Mouse (Mus musculus): Measurements from ENCODE around the gene Cp. TPM values are rescaled to one million over a fixed set of nuclear protein-coding genes. Genes with fewer than 3 reads are reported as not detected.
A peak's percentile ranks its signal among the peaks of the same experiment; 100 is the strongest.

The Cp gene
- total and polyA plus RNA-seq, 3 experiments: 0.28 to 4.8 (median 0.33) TPM

GRCm38 (mm10) chr3:20023832-20024231 is 67.0 kb downstream of the Cp start:
- dilution Hi-C loops (cut with MboI; ENCODE audit: extremely low pct_ligation_motif_present, extremely low pct_unique_long_range_greater_than_20kb, low sequenced_read_pairs): no loop called here

DNA sequence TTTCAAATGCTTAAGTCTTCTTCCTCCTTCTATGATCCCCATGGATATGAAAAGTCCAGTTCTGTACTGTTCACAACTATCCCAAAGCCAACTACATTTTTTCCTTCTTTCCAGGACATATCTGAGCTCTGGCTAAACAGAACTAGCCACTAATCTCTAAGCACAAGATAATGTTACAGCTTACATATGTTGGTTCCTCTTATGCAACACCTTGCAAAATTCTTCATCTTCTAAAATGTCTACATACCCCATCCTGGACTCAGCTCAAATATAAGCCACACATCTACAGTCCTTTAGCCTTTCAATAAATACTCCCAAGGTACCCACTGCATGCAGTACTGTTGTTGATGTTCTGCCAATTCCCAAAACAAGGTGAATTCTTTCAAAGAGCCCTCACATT is 69.6 kb downstream of the Cp start:
- DNase-seq (ENCODE audit: extremely low read depth): no peak
- dilution Hi-C loops (cut with MboI; ENCODE audit: extremely low pct_ligation_motif_present, extremely low pct_unique_long_range_greater_than_20kb, low sequenced_read_pairs) (no loop called here), in situ Hi-C loops (cut with MboI; ENCODE audit: low pct_ligation_motif_present, low pct_unique_long_range_greater_than_20kb, low sequenced_read_pairs) (no loop called here)
- TF ChIP-seq CHD1 (IDR thresholded peaks at IDR 0.05; ENCODE audit: low read depth, low read length): no peak
- no peak for TF ChIP-seq EP300 (IDR thresholded peaks at IDR 0.05; ENCODE audit: low read length)
- no peak for TF ChIP-seq USF1 (IDR thresholded peaks at IDR 0.05; ENCODE audit: low read depth, low read length)
- no peak for TF ChIP-seq JUN (IDR thresholded peaks at IDR 0.05; ENCODE audit: insufficient read depth, low read depth, low read length)
- TF ChIP-seq ZNF384 (IDR thresholded peaks at IDR 0.05; ENCODE audit: low read depth, low read length): no peak
- TF ChIP-seq TBP (conservative IDR thresholded peaks at IDR 0.05; ENCODE audit: low read depth, low read length): no peak
- no peak for TF ChIP-seq SIN3A (IDR thresholded peaks at IDR 0.05; ENCODE audit: low read length)
- no peak for TF ChIP-seq MAZ (IDR thresholded peaks at IDR 0.05; ENCODE audit: low read depth, low read length)
- no peak for TF ChIP-seq ELF1 (IDR thresholded peaks at IDR 0.05; ENCODE audit: low read depth, low read length)
- no peak for TF ChIP-seq MYC (IDR thresholded peaks at IDR 0.05; ENCODE audit: low read depth, low read length)
- TF ChIP-seq NELFE (IDR thresholded peaks at IDR 0.05; ENCODE audit: low read depth, low read length): no peak
- H3K27ac ChIP-seq (ENCODE audit: insufficient read depth, low read depth): peak overlapping the region; percentile 95
- no peaks in the 10 kb centered on the region for H3K27me3 ChIP-seq (replicated peaks)
- H3K79me2 ChIP-seq (replicated peaks; ENCODE audit: control insufficient read depth, extremely low read depth, insufficient read depth, poor library complexity, severe bottlenecking): peaks cover 11% of the 10 kb centered on the region
- H3K36me3 ChIP-seq (replicated peaks in 1 of 2; ENCODE audit: control insufficient read depth in 1 of 2, insufficient read depth in 1 of 2, low read length in 1 of 2): peaks cover 31 to 49% of the 10 kb centered on the region in 2 experiments
- H3K9me3 ChIP-seq (replicated peaks; ENCODE audit: low read length): no peaks in the 10 kb centered on the region
- H3K4me2 ChIP-seq (ENCODE audit: insufficient read depth, low read depth, poor library complexity, severe bottlenecking): peak overlapping the region; percentile 82
- H3K4me1 ChIP-seq (ENCODE audit: control insufficient read depth in 1 of 2, insufficient read depth in 2 of 2): peaks cover 16 to 62% of the 10 kb centered on the region in 2 experiments
- H3K4me3 ChIP-seq (replicated peaks in 1 of 3; ENCODE audit: low read depth in 2 of 3, low read length in 2 of 3, poor library complexity in 1 of 3): no peak overlapping the region
- no peak overlapping the region for H3K9ac ChIP-seq (ENCODE audit: insufficient read depth, low read depth)

More at GRCm38 (mm10) chr3:20023832-20024231, 67.0 kb downstream of the Cp start:
- Histone ChIP-seq H3K79me2 (replicated peaks; ENCODE audit: control insufficient read depth, extremely low read depth, insufficient read depth, poor library complexity, severe bottlenecking) (peaks cover 1% of the 10 kb centered on the region; the same call in 1 of the 2 replicates), H3K9ac (ENCODE audit: insufficient read depth, low read depth) (no peak overlapping the region), H3K4me3 (replicated peaks in 1 of 3; ENCODE audit: low read depth in 2 of 3, low read length in 2 of 3, poor library complexity in 1 of 3) (no peak overlapping the region), H3K9me3 (replicated peaks; ENCODE audit: low read length) (no peaks in the 10 kb centered on the region), H3K36me3 (replicated peaks in 1 of 2; ENCODE audit: control insufficient read depth in 1 of 2, insufficient read depth in 1 of 2, low read length in 1 of 2) (peaks cover 44 to 60% of the 10 kb centered on the region in 2 experiments), H3K27ac (ENCODE audit: insufficient read depth, low read depth) (no peak overlapping the region), H3K4me2 (ENCODE audit: insufficient read depth, low read depth, poor library complexity, severe bottlenecking) (no peak overlapping the region), H3K27me3 (replicated peaks) (no peaks in the 10 kb centered on the region), H3K4me1 (ENCODE audit: control insufficient read depth in 1 of 2, insufficient read depth in 2 of 2) (peaks cover 13 to 41% of the 10 kb centered on the region in 2 experiments; a peak in 3 of 4 replicates)
- DNase-seq (ENCODE audit: extremely low read depth): no peak
- in situ Hi-C loops (cut with MboI; ENCODE audit: low pct_ligation_motif_present, low pct_unique_long_range_greater_than_20kb, low sequenced_read_pairs): no loop called here
- TF ChIP-seq ZC3H11A (IDR thresholded peaks at IDR 0.05; ENCODE audit: low read depth, low read length): no peak
- TF ChIP-seq JUND (conservative IDR thresholded peaks at IDR 0.05; ENCODE audit: low read depth, low read length): no peak
- TF ChIP-seq GABPA (IDR thresholded peaks at IDR 0.05; ENCODE audit: insufficient replicate concordance, low read depth, low read length): no peak
- no peak for TF ChIP-seq SIN3A (IDR thresholded peaks at IDR 0.05; ENCODE audit: low read length)
- no peak for TF ChIP-seq CHD2 (IDR thresholded peaks at IDR 0.05; ENCODE audit: low read length)
- no peak for TF ChIP-seq KAT2A (IDR thresholded peaks at IDR 0.05; ENCODE audit: insufficient replicate concordance, low read length)
- TF ChIP-seq ZMIZ1 (IDR thresholded peaks at IDR 0.05; ENCODE audit: low read depth, low read length): no peak
- no peak for TF ChIP-seq RAD21 (IDR thresholded peaks at IDR 0.05; ENCODE audit: low read depth, low read length)
- no peak for TF ChIP-seq MXI1 (IDR thresholded peaks at IDR 0.05; ENCODE audit: low read depth, low read length)
- no peak for TF ChIP-seq HCFC1 (IDR thresholded peaks at IDR 0.05; ENCODE audit: low read depth, low read length)
